Mouse (Mus musculus): ENCODE measurements at regions not wholly inside any gene's neighbourhood (a gene's known extent, or its start where the extent isn't known, plus 50 kb on each side); places are given as distances from the start of the nearest gene placed in this dataset.

DNA sequence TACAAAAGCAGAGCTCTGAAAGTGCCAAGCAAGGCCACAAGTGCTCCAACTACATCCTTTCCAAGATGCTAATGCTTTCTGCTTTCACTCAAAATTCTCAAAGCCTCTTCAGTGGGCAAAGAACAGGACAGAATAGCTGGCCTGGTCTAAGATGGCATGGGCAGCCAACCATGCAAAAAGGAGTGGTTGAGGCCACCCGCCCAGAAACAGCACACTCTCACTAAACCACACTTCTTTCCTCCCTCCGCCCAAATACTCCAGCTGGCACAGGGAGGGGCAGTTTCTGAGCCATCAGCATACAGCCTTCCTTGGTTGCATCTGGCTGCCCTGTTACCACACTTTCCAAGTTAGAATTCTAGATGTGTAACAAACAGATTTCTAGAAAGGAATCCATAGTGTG lies 55.4 kb upstream of the Picalm start:
- Histone ChIP-seq H3K4me3 (replicated peaks in 1 of 3; ENCODE audit: low read depth in 2 of 3, low read length in 2 of 3, poor library complexity in 1 of 3) (no peak overlapping the region), H3K9ac (ENCODE audit: insufficient read depth, low read depth) (no peak overlapping the region), H3K27ac (ENCODE audit: insufficient read depth, low read depth) (no peak overlapping the region), H3K36me3 (replicated peaks in 1 of 2; ENCODE audit: control insufficient read depth in 1 of 2, insufficient read depth in 1 of 2, low read length in 1 of 2) (no peaks in the 10 kb centered on the region), H3K27me3 (replicated peaks) (no peaks in the 10 kb centered on the region), H3K4me2 (ENCODE audit: insufficient read depth, low read depth, poor library complexity, severe bottlenecking) (no peak overlapping the region), H3K9me3 (replicated peaks; ENCODE audit: low read length) (peaks cover 2% of the 10 kb centered on the region), H3K79me2 (replicated peaks; ENCODE audit: control insufficient read depth, extremely low read depth, insufficient read depth, poor library complexity, severe bottlenecking) (no peaks in the 10 kb centered on the region), H3K4me1 (ENCODE audit: control insufficient read depth in 1 of 2, insufficient read depth in 2 of 2) (peaks cover 0 to 7% of the 10 kb centered on the region in 2 experiments; a peak in 2 of 4 replicates)
- in situ Hi-C loops (cut with MboI; ENCODE audit: low pct_ligation_motif_present, low pct_unique_long_range_greater_than_20kb, low sequenced_read_pairs), result no loop called here
- dilution Hi-C loops (cut with MboI; ENCODE audit: extremely low pct_ligation_motif_present, extremely low pct_unique_long_range_greater_than_20kb, low sequenced_read_pairs), result no loop called here
- TF ChIP-seq BHLHE40 (IDR thresholded peaks at IDR 0.05; ENCODE audit: low read depth, low read length) (no peak), JUND (conservative IDR thresholded peaks at IDR 0.05; ENCODE audit: low read depth, low read length) (no peak), TCF12 (IDR thresholded peaks at IDR 0.05; ENCODE audit: low read depth, low read length) (no peak), NRF1 (IDR thresholded peaks at IDR 0.05; ENCODE audit: low read depth, low read length) (no peak), TBP (conservative IDR thresholded peaks at IDR 0.05; ENCODE audit: low read depth, low read length) (no peak), RCOR1 (conservative IDR thresholded peaks at IDR 0.05; ENCODE audit: low read depth, low read length) (no peak), EP300 (IDR thresholded peaks at IDR 0.05; ENCODE audit: low read length) (no peak), CTCF (conservative IDR thresholded peaks at IDR 0.05 in 1 of 2, IDR thresholded peaks at IDR 0.05 in 1 of 2; ENCODE audit: low read depth in 2 of 2, low read length in 2 of 2) (no peak), KAT2A (IDR thresholded peaks at IDR 0.05; ENCODE audit: insufficient replicate concordance, low read length) (no peak)
- DNase-seq (ENCODE audit: extremely low read depth), result no peak

DNA sequence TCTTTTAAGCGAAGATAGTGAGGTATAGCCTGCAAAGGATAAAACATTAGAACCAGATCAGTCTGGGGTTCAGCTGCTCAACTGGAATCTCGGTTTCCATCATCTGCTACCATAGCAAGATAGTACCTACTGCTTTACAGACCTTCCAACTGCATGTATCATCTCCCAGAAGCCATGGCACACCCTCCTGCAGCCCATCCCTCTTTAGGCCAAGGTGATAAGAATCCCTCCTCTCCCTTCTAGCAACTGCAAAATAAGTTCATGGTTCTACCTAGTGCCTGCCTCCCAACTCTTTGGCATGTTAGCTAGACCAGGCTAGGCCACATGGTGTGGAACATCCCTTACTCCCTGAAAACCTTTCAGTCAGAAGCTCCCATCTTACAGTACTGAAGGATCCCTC lies 52.4 kb upstream of the Picalm start:
- Histone ChIP-seq H3K27ac (ENCODE audit: insufficient read depth, low read depth) (no peak overlapping the region), H3K36me3 (replicated peaks in 1 of 2; ENCODE audit: control insufficient read depth in 1 of 2, insufficient read depth in 1 of 2, low read length in 1 of 2) (no peaks in the 10 kb centered on the region), H3K27me3 (replicated peaks) (no peaks in the 10 kb centered on the region), H3K4me1 (ENCODE audit: control insufficient read depth in 1 of 2, insufficient read depth in 2 of 2) (peaks cover 0 to 7% of the 10 kb centered on the region in 2 experiments; a peak in 2 of 4 replicates), H3K79me2 (replicated peaks; ENCODE audit: control insufficient read depth, extremely low read depth, insufficient read depth, poor library complexity, severe bottlenecking) (no peaks in the 10 kb centered on the region), H3K4me2 (ENCODE audit: insufficient read depth, low read depth, poor library complexity, severe bottlenecking) (no peak overlapping the region), H3K4me3 (replicated peaks in 1 of 3; ENCODE audit: low read depth in 2 of 3, low read length in 2 of 3, poor library complexity in 1 of 3) (no peak overlapping the region), H3K9me3 (replicated peaks; ENCODE audit: low read length) (peaks cover 2% of the 10 kb centered on the region), H3K9ac (ENCODE audit: insufficient read depth, low read depth) (no peak overlapping the region)
- dilution Hi-C loops (cut with MboI; ENCODE audit: extremely low pct_ligation_motif_present, extremely low pct_unique_long_range_greater_than_20kb, low sequenced_read_pairs), result no loop called here
- TF ChIP-seq MAFK (IDR thresholded peaks at IDR 0.05; ENCODE audit: insufficient replicate concordance, low read length) (no peak), SMC3 (IDR thresholded peaks at IDR 0.05; ENCODE audit: low read depth, low read length) (no peak), USF2 (conservative IDR thresholded peaks at IDR 0.05; ENCODE audit: low read depth, low read length) (no peak), USF1 (IDR thresholded peaks at IDR 0.05; ENCODE audit: low read depth, low read length) (no peak), HCFC1 (IDR thresholded peaks at IDR 0.05; ENCODE audit: low read depth, low read length) (no peak), NRF1 (IDR thresholded peaks at IDR 0.05; ENCODE audit: low read depth, low read length) (no peak), EP300 (IDR thresholded peaks at IDR 0.05; ENCODE audit: low read length) (no peak), MXI1 (IDR thresholded peaks at IDR 0.05; ENCODE audit: low read depth, low read length) (no peak), ZC3H11A (IDR thresholded peaks at IDR 0.05; ENCODE audit: low read depth, low read length) (no peak), POLR2AphosphoS2 (IDR thresholded peaks at IDR 0.05; ENCODE audit: low read depth, low read length) (no peak), CHD2 (IDR thresholded peaks at IDR 0.05; ENCODE audit: low read length) (no peak), PAX5 (IDR thresholded peaks at IDR 0.05; ENCODE audit: low read length) (no peak), ELF1 (IDR thresholded peaks at IDR 0.05; ENCODE audit: low read depth, low read length) (no peak), ZKSCAN1 (IDR thresholded peaks at IDR 0.05; ENCODE audit: borderline replicate concordance, low read depth, low read length) (no peak), MAX (IDR thresholded peaks at IDR 0.05; ENCODE audit: low read length) (no peak), SIN3A (IDR thresholded peaks at IDR 0.05; ENCODE audit: low read length) (no peak)
- DNase-seq (ENCODE audit: extremely low read depth), result no peak
- in situ Hi-C loops (cut with MboI; ENCODE audit: low pct_ligation_motif_present, low pct_unique_long_range_greater_than_20kb, low sequenced_read_pairs), result no loop called here

All from CH12.LX (cell line).